Mouse (Mus musculus) myocyte (in vitro differentiated cells): ENCODE data around the gene Pold1.

Experiments used
- E2F4 ChIP-seq: IDR thresholded peaks from one replicate; pipeline ENCODE4 v1.6.1; 2011; ENCODE audit warnings: mild to moderate bottlenecking, control low read depth, moderate library complexity; ENCODE audit not compliant: insufficient read depth
- MYOD1 ChIP-seq, 3 experiments: IDR thresholded peaks; one replicate each; pipeline ENCODE4 v1.6.1; 2011; ENCODE audit warnings: control low read depth in 2 of 3, low read depth in 2 of 3, mild to moderate bottlenecking in 2 of 3, moderate library complexity in 1 of 3; ENCODE audit not compliant: insufficient read length in 2 of 3, control insufficient read depth in 1 of 3
- MYOG ChIP-seq, 3 experiments: IDR thresholded peaks; one replicate each; pipeline ENCODE4 v1.6.1; 2011; ENCODE audit warnings: control low read depth in 2 of 3, low read depth in 2 of 3, mild to moderate bottlenecking in 2 of 3; ENCODE audit not compliant: insufficient read length in 2 of 3, control insufficient read depth in 1 of 3, insufficient read depth in 1 of 3
- POLR2A ChIP-seq: IDR thresholded peaks from one replicate; pipeline ENCODE4 v1.6.1; 2011; ENCODE audit warnings: low read depth, mild to moderate bottlenecking, control low read depth, moderate library complexity; ENCODE audit not compliant: insufficient read length
- POLR2AphosphoS2 ChIP-seq: IDR thresholded peaks from one replicate; pipeline ENCODE4 v1.6.1; 2011; ENCODE audit warnings: low read depth, control low read depth; ENCODE audit not compliant: insufficient read length
- SRF ChIP-seq: IDR thresholded peaks from one replicate; pipeline ENCODE4 v1.6.1; 2011; ENCODE audit warnings: low read depth; ENCODE audit not compliant: control insufficient read depth, insufficient read length
- USF1 ChIP-seq: IDR thresholded peaks from one replicate; pipeline ENCODE4 v1.6.1; 2011; ENCODE audit warnings: low read depth, mild to moderate bottlenecking, control low read depth, moderate library complexity

DNA sequence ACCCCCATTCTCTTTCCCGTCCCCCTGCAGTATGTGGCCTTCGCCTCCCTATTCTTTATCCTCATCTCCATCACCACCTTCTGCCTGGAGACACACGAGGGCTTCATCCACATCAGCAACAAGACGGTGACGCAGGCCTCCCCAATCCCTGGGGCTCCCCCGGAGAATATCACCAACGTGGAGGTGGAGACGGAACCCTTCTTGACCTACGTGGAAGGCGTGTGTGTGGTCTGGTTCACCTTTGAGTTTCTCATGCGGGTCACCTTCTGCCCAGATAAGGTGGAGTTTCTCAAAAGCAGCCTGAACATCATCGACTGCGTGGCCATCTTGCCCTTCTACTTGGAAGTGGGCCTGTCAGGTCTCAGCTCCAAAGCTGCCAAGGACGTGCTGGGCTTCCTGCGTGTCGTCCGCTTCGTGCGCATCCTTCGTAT lies 46.5 kb upstream of the Pold1 start:
- TF ChIP-seq SRF: no peak
- TF ChIP-seq USF1: no peak
- TF ChIP-seq MYOD1 (IDR thresholded peaks at IDR 0.05; ENCODE audit: control insufficient read depth in 1 of 3, insufficient read length in 2 of 3, low read depth in 2 of 3): no peak
- no peak for TF ChIP-seq POLR2AphosphoS2
- TF ChIP-seq POLR2A: no peak
- no peak for TF ChIP-seq MYOG (IDR thresholded peaks at IDR 0.05; ENCODE audit: control insufficient read depth in 1 of 3, insufficient read depth in 1 of 3, insufficient read length in 2 of 3, low read depth in 2 of 3)
- no peak for TF ChIP-seq E2F4
